Mouse (Mus musculus) lung, postnatal 4 days (tissue): ENCODE data around the gene Slc3a2.
A peak's percentile ranks its signal among the peaks of the same experiment; 100 is the strongest.

ENCODE experiments used
- DNase-seq, 2 experiments: peaks; one replicate each; pipeline ENCODE4 v3.0.0; 2021

Slc3a2 gene

GRCm38 (mm10) chr19:8710057-8710456 lies 13.1 kb downstream of the Slc3a2 start:
- DNase-seq, result peak in 1 of 2 experiments; percentile 22

GRCm38 (mm10) chr19:8708954-8709353 lies 14.2 kb downstream of the Slc3a2 start:
- no peak for DNase-seq

GRCm38 (mm10) chr19:8706930-8707329 lies 16.2 kb downstream of the Slc3a2 start:
- no peak for DNase-seq

DNA sequence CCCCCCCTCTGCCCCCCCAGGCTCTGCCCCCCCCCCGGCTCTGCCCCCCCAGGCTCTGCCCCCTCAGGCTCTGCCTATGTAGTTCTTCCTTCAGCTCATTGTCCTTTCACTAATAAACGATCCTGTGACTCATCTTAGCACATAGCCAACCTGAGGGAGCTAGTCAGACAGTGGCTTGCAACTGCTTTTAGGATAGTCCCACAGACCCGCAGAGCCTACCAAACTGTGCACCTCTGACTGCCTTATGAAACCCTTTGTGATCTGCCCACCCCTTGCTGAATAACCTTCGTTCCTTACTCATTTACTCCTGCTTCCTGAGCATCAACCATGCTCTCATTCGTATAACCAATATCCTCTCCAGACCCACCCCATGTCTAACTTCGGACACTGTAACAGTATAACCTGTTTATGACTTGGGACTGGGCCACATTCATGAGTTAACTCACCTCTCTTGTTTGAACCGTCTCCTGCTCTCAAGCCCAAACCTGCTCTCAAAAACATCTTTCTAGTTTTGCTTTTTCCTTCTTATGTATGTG lies 17.0 kb downstream of the Slc3a2 start:
- no peak for DNase-seq

DNA sequence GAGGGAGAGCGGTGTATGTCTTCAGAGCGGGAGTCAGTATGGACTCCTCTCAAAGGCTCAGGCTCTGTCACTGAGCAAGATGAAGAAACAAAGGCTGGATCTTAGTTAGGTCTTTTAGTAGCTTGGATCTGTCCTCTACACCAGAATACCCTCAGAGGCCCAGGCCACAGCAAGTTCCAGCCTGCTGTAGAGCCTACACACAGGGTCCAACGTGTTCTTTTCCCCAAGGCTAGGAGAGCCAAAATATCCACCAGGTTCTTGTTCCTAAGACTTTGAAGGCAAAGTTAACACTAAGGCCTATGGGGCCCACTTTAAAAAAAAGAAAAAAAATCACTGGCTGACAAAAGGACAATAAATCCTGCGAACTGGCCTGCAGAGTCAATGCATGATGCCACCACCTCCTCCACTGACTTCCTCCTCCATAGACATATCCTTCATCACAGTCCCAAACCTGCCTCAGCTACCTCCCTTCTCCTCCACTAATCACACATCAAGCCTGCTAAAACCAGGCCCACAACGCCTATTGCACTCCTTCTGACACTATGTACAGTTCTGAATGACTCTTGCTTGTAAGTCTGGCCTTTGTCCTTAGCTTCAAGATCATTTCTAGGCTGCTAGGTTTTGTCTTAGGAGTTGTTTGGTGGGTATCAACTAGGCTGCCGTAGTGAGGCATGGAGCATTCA lies 18.0 kb downstream of the Slc3a2 start:
- no peak for DNase-seq

GRCm38 (mm10) chr19:8703571-8703970 lies 19.6 kb downstream of the Slc3a2 start:
- no peak for DNase-seq

DNA sequence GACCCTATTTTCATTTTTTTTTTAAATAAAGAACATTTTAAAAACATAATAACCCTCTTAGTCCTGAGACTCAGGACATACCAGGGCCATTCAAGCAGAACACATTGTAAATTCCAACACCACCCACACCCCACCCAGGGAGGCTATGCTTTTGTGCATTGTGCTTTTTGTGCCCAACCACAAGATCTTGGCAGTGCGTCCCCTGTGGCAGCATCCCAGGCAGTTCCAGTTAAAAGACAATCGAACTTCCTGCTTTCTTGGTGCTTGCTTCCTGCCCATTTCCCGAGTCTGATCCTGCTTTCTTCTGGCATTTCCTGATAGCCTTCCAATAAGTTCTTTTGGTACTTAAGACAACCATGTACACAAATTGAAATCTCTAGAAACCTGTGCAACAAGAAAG lies 20.7 kb downstream of the Slc3a2 start:
- DNase-seq, result peak; percentile 66 to 81

DNA sequence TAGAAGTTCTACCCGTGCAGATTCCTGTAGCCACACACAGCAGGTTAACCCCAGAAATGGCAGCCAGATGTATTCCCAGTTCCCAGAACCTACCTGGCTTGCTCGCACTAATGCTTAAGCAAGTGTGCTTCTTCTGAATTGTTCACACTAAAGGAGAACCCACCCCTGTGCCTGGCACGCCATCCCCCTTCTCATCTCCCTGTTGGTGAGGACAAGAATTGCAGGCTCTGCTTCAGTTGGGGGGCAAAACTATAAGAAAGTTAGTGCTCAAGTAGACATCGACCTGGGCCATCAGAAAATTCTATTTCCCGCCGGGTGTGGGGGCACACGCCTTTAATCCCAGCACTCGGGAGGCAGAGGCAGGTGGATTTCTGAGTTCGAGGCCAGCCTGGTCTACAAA lies 23.5 kb downstream of the Slc3a2 start:
- no peak for DNase-seq

DNA sequence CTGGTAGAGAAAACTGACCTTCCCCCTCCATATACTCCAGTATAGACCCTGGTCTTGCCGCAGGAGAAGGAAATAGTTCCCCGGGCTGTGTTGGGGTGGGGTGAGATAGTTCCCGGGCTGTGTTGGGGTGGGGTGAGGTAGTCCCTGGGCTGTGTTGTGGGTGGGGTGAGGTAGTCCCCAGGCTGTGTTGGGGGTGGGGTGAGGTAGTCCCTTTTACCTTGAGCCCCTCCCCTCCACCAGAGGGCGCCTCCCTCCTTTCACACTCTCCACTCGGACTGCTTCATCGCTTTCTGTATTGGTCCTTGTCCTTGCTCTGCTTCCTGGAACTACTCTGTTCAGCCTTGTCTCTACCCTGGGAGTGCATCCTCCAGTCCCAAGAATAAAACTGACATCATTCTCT lies 27.8 kb downstream of the Slc3a2 start:
- peak; percentile 63 to 72 for DNase-seq

GRCm38 (mm10) chr19:8692740-8693139 lies 30.4 kb downstream of the Slc3a2 start:
- no peak for DNase-seq

- DNase-seq, result no peak
Observed at GRCm38 (mm10) chr19:8691871-8692539, 31.2 kb downstream of the Slc3a2 start.

- no peak for DNase-seq
Observed at GRCm38 (mm10) chr19:8683627-8684026, 39.5 kb downstream of the Slc3a2 start.

DNA sequence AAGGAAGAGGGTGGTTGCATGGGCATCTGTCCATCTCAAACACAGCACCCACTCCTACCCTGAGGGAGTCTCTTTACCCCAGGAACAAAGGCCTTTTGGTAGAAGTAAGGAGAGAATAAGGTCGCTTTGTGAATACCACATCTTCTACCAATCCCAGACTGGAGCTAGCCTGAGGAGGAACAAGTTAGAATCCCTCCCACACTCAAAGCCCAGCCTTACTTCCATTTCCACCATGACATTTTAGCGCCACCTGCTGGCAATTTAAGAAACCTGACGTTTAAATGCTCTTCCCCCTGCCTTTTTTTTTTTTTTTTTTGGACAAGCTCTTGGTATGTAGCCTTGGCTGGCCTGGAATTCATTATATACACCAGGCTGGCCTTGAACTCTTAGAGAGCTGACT lies 40.2 kb downstream of the Slc3a2 start:
- DNase-seq, result peak in 1 of 2 experiments; percentile 82

- DNase-seq, result no peak
Observed at GRCm38 (mm10) chr19:8681633-8682362, 41.4 kb downstream of the Slc3a2 start.

DNA sequence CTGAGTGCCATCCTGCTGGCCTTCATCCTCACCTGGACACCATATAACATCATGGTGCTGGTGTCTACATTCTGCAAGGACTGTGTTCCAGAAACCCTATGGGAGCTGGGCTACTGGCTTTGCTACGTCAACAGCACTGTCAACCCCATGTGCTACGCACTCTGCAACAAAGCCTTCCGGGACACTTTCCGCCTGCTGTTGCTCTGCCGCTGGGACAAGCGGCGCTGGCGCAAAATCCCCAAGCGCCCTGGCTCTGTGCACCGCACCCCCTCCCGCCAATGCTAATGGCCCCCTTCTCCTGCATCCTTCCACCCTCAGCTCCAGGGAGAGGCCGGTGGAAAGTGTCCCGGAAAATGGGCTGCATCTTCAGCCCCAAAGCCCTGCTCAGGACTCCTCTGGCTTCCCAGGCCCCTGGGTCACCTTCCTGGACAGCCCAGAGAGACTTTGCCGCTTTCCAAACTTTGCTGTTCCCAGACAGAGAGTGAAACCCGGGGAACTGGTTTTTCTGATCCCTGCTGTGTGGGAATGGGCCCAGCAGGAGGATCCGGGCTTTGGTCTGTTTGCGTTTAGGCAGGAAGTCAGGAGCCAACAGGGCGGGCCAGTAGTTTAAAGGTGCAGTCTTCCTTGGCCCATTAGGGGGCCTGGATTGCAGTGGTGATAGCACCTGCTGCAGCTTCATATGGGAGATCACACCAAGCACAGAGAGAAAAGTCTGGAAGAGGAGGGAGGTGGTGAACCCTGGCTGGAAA lies 44.0 kb downstream of the Slc3a2 start:
- peak; percentile 58 to 65 for DNase-seq

- DNase-seq, result no peak
Observed at GRCm38 (mm10) chr19:8673336-8674063, 49.7 kb downstream of the Slc3a2 start.

- no peak for DNase-seq
Observed at GRCm38 (mm10) chr19:8672859-8673258, 50.3 kb downstream of the Slc3a2 start.

DNA sequence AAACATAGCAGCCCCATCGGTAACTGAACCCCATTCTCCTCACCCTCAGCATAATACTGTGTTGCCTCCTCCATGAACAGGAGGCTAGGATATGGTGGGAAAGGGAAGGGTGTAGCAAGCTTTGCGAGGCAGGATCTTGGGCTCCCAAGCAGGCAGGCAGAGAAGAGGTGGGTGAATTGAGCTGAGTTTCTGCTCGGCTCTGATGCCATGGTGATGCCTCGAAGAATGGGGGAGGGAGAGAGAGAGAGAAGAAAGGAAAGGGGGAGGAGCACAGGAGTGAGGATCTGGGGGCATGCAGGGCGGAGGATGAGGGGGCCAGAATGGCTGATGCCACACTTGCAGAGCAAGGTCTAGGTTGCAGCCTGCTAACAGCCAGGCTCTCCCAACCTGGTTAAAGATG lies 57.4 kb downstream of the Slc3a2 start:
- no peak for DNase-seq

DNA sequence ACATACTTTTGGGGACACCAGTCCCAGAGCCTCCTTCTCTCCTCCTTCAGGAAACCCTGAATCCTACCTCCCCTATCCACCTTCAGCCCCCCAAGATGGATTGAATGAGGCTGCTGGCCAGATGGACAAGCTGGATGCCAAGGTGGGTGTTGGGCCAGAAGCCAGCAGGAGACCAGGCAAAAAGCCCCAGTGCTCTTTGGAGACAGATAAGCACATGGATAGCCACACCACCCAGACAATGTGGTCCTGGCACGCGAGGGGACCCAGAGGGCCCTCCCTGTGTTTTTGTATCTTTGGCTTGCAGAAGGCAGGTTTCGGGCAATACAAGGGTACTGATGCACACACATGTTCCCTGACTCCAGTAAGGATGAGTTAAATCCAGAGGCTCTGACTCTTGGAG lies 58.3 kb downstream of the Slc3a2 start:
- DNase-seq, result no peak

- DNase-seq, result no peak
Observed at GRCm38 (mm10) chr19:8663911-8664421, 59.2 kb downstream of the Slc3a2 start.

DNA sequence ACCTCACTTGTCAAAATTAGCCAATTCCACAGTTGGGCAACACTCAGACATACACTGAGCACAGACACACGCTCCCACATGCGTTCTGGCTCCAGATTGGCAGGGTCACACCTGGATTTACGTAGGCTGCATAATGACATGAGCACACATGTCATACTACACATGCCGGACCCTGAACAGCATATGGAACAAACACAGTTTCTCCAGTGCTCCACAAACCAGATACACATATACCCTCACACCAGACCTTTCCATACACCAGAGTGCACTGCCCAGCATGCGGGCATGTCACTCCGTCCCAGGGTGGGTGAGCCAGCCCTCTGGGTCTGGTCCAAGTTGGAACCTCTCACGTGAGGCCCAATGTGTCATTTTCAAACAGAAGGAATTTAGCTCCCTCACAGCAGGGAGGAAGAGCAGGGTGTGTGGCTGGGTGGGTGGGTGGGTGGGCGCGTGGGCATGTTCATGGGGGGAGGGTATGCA lies 59.8 kb downstream of the Slc3a2 start, which contains the start of gene Chrm1:
Gene Chrm1 (plus strand): TSS at position 430 of the 480 bp plus-strand sequence.
- DNase-seq, result no peak

DNA sequence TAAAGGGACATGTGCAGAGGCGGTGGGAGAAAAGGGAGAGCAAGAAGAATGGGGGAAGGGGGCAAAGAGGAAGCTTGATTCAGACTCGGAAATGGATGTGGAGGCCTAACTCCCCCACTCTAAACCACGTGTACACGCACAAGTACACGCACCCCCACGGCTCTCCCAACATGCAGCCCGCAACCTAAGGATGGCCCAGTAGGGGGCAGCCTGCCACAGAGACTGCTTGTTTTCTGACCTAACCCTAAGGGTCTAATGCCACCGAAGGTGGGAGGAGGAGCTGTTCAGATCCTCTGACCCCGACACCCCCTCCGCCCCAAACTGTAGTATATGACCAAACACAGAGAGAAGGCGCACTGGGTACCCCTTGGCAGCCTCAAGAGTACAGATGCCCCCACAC lies 60.8 kb downstream of the Slc3a2 start:
- peak; percentile 58 to 67 for DNase-seq
